Mouse (Mus musculus): Measurements from ENCODE around the gene Mthfsl. TPM values are rescaled to one million over a fixed set of nuclear protein-coding genes. Genes with fewer than 3 reads are reported as not detected.
A peak's percentile ranks its signal among the peaks of the same experiment; 100 is the strongest.
"Not testable (repeated sequence)": the region's sequence is repeated elsewhere in the genome, so short reads cannot be mapped to it uniquely, and the experiment has no call there.

Mthfsl gene
- polyA plus RNA-seq (2012; rRNA removed): 5.5 and 6.4 TPM in 2 replicates

- H3K4me1 ChIP-seq (ENCODE audit: control insufficient read depth, insufficient read depth, insufficient read length, low read length); H3K27me3 ChIP-seq (ENCODE audit: control insufficient read depth, insufficient read depth, low read length); H3K36me3 ChIP-seq (ENCODE audit: control insufficient read depth, insufficient read depth, low read length): not testable (repeated sequence)
- 4% methylated on average over 11 of the region's 12 CpGs for WGBS
- H3K27ac ChIP-seq (ENCODE audit: insufficient read depth, low read depth, low read length): peak within 1 kb of the TSS; percentile 91
- H3K4me3 ChIP-seq (ENCODE audit: low read depth, low read length): peak within 1 kb of the TSS; percentile 62
These were observed at the start of gene Mthfsl for GRCm38 (mm10) chr9:88719989-88720537. TSS of gene Mthfsl (minus strand) at chr9:88720296.

- H3K4me1 ChIP-seq (ENCODE audit: control insufficient read depth, insufficient read depth, insufficient read length, low read length); H3K4me3 ChIP-seq (ENCODE audit: low read depth, low read length); H3K27me3 ChIP-seq (ENCODE audit: control insufficient read depth, insufficient read depth, low read length); H3K27ac ChIP-seq (ENCODE audit: insufficient read depth, low read depth, low read length); H3K36me3 ChIP-seq (ENCODE audit: control insufficient read depth, insufficient read depth, low read length): not testable (repeated sequence)
- 90% methylated on average over 5 of the region's 5 CpGs for WGBS
These were observed 49.4 kb upstream of the Mthfsl start for GRCm38 (mm10) chr9:88769470-88769869.

- H3K4me1 ChIP-seq (ENCODE audit: control insufficient read depth, insufficient read depth, insufficient read length, low read length); H3K4me3 ChIP-seq (ENCODE audit: low read depth, low read length); H3K27ac ChIP-seq (ENCODE audit: insufficient read depth, low read depth, low read length); H3K36me3 ChIP-seq (ENCODE audit: control insufficient read depth, insufficient read depth, low read length); H3K27me3 ChIP-seq (ENCODE audit: control insufficient read depth, insufficient read depth, low read length): not testable (repeated sequence)
- WGBS: 20% methylated on average over 1 of the region's 2 CpGs
These were observed 26.6 kb upstream of the Mthfsl start for GRCm38 (mm10) chr9:88746687-88747086.

- not testable (repeated sequence) for H3K4me3 ChIP-seq (ENCODE audit: low read depth, low read length); H3K27me3 ChIP-seq (ENCODE audit: control insufficient read depth, insufficient read depth, low read length); H3K4me1 ChIP-seq (ENCODE audit: control insufficient read depth, insufficient read depth, insufficient read length, low read length); H3K36me3 ChIP-seq (ENCODE audit: control insufficient read depth, insufficient read depth, low read length); H3K27ac ChIP-seq (ENCODE audit: insufficient read depth, low read depth, low read length)
- 80% methylated on average over 1 of the region's 2 CpGs for WGBS
These were observed 25.9 kb upstream of the Mthfsl start for GRCm38 (mm10) chr9:88746046-88746445.

- H3K4me1 ChIP-seq (ENCODE audit: control insufficient read depth, insufficient read depth, insufficient read length, low read length); H3K27ac ChIP-seq (ENCODE audit: insufficient read depth, low read depth, low read length); H3K27me3 ChIP-seq (ENCODE audit: control insufficient read depth, insufficient read depth, low read length); H3K36me3 ChIP-seq (ENCODE audit: control insufficient read depth, insufficient read depth, low read length); H3K4me3 ChIP-seq (ENCODE audit: low read depth, low read length): not testable (repeated sequence)
These were observed 15.2 kb upstream of the Mthfsl start for GRCm38 (mm10) chr9:88735289-88735688.

- not testable (repeated sequence) for H3K4me3 ChIP-seq (ENCODE audit: low read depth, low read length); H3K27me3 ChIP-seq (ENCODE audit: control insufficient read depth, insufficient read depth, low read length); H3K4me1 ChIP-seq (ENCODE audit: control insufficient read depth, insufficient read depth, insufficient read length, low read length); H3K36me3 ChIP-seq (ENCODE audit: control insufficient read depth, insufficient read depth, low read length); H3K27ac ChIP-seq (ENCODE audit: insufficient read depth, low read depth, low read length)
- 38% methylated on average over 1 of the region's 1 CpGs for WGBS
These were observed 13.1 kb upstream of the Mthfsl start for GRCm38 (mm10) chr9:88733182-88733581.

GRCm38 (mm10) chr9:88732334-88732733 lies 12.2 kb upstream of the Mthfsl start:
- H3K27ac ChIP-seq (ENCODE audit: insufficient read depth, low read depth, low read length); H3K4me3 ChIP-seq (ENCODE audit: low read depth, low read length); H3K36me3 ChIP-seq (ENCODE audit: control insufficient read depth, insufficient read depth, low read length); H3K27me3 ChIP-seq (ENCODE audit: control insufficient read depth, insufficient read depth, low read length); H3K4me1 ChIP-seq (ENCODE audit: control insufficient read depth, insufficient read depth, insufficient read length, low read length): not testable (repeated sequence)
- WGBS: 58% methylated on average over 3 of the region's 3 CpGs

GRCm38 (mm10) chr9:88731728-88732127 lies 11.6 kb upstream of the Mthfsl start, which contains the start of gene Bcl2a1d:
TSS of gene Bcl2a1d (minus strand) at chr9:88731914.
- not testable (repeated sequence) for H3K4me1 ChIP-seq (ENCODE audit: control insufficient read depth, insufficient read depth, insufficient read length, low read length); H3K27me3 ChIP-seq (ENCODE audit: control insufficient read depth, insufficient read depth, low read length); H3K4me3 ChIP-seq (ENCODE audit: low read depth, low read length); H3K36me3 ChIP-seq (ENCODE audit: control insufficient read depth, insufficient read depth, low read length)
- WGBS: 47% methylated on average over 5 of the region's 5 CpGs
- peak within 1 kb of the TSS; percentile 51; the same call in 1 of the 2 replicates for H3K27ac ChIP-seq (ENCODE audit: insufficient read depth, low read depth, low read length)

- H3K36me3 ChIP-seq (ENCODE audit: control insufficient read depth, insufficient read depth, low read length); H3K27ac ChIP-seq (ENCODE audit: insufficient read depth, low read depth, low read length); H3K27me3 ChIP-seq (ENCODE audit: control insufficient read depth, insufficient read depth, low read length); H3K4me1 ChIP-seq (ENCODE audit: control insufficient read depth, insufficient read depth, insufficient read length, low read length); H3K4me3 ChIP-seq (ENCODE audit: low read depth, low read length): not testable (repeated sequence)
These were observed 8.2 kb upstream of the Mthfsl start for GRCm38 (mm10) chr9:88728311-88728710.

GRCm38 (mm10) chr9:88721628-88722027 lies 1.5 kb upstream of the Mthfsl start:
- not testable (repeated sequence) for H3K4me3 ChIP-seq (ENCODE audit: low read depth, low read length); H3K36me3 ChIP-seq (ENCODE audit: control insufficient read depth, insufficient read depth, low read length); H3K27ac ChIP-seq (ENCODE audit: insufficient read depth, low read depth, low read length); H3K27me3 ChIP-seq (ENCODE audit: control insufficient read depth, insufficient read depth, low read length); H3K4me1 ChIP-seq (ENCODE audit: control insufficient read depth, insufficient read depth, insufficient read length, low read length)

- H3K27ac ChIP-seq (ENCODE audit: insufficient read depth, low read depth, low read length): peak overlapping the region; percentile 88
- peak overlapping the region; percentile 62 for H3K4me3 ChIP-seq (ENCODE audit: low read depth, low read length)
- not testable (repeated sequence) for H3K27me3 ChIP-seq (ENCODE audit: control insufficient read depth, insufficient read depth, low read length); H3K36me3 ChIP-seq (ENCODE audit: control insufficient read depth, insufficient read depth, low read length); H3K4me1 ChIP-seq (ENCODE audit: control insufficient read depth, insufficient read depth, insufficient read length, low read length)
- WGBS: 2% methylated on average over 22 of the region's 46 CpGs
These were observed 799 bp downstream of the Mthfsl start for GRCm38 (mm10) chr9:88719073-88719921.

GRCm38 (mm10) chr9:88718593-88718992 lies 1.5 kb downstream of the Mthfsl start:
- H3K4me1 ChIP-seq (ENCODE audit: control insufficient read depth, insufficient read depth, insufficient read length, low read length); H3K36me3 ChIP-seq (ENCODE audit: control insufficient read depth, insufficient read depth, low read length); H3K4me3 ChIP-seq (ENCODE audit: low read depth, low read length); H3K27ac ChIP-seq (ENCODE audit: insufficient read depth, low read depth, low read length); H3K27me3 ChIP-seq (ENCODE audit: control insufficient read depth, insufficient read depth, low read length): not testable (repeated sequence)
- WGBS: 51% methylated on average over 5 of the region's 5 CpGs
